Mouse (Mus musculus) embryonic facial prominence, embryonic 14.5 days (tissue): ENCODE measurements around the gene Tmtc1. TPM values are rescaled to one million over a fixed set of nuclear protein-coding genes. Genes with fewer than 3 reads are reported as not detected.

Source experiments
- ATAC-seq: fragments of 200-750 bp; cut with Nextera tagmentation; 2 replicates; pipeline ENCODE4 v1.8.0; 2017; ENCODE audit warnings: low read depth, moderate number of reproducible peaks, moderate TSS enrichment
- DNase-seq: peaks from one replicate; pipeline ENCODE4 v3.0.0-alpha.2; 2015; ENCODE audit warnings: low spot score
- H3K27ac ChIP-seq: fragments of 300-500 bp; sonication (generic); replicated peaks from 2 replicates; pipeline ENCODE4 v1.5.1; 2014; ENCODE audit warnings: low read depth, mild to moderate bottlenecking, low read length, moderate library complexity
- H3K27me3 ChIP-seq: fragments of 300-500 bp; sonication (generic); replicated peaks from 2 replicates; pipeline ENCODE4 v1.6.1; 2014; ENCODE audit warnings: low read length; ENCODE audit not compliant: control insufficient read depth, insufficient read depth
- H3K36me3 ChIP-seq: fragments of 300-500 bp; sonication (generic); 2 replicates; pipeline ENCODE4 v1.6.1; 2014; ENCODE audit warnings: low read length, mixed read lengths; ENCODE audit not compliant: control insufficient read depth, insufficient read depth
- H3K4me1 ChIP-seq: fragments of 300-500 bp; sonication (generic); 2 replicates; pipeline ENCODE4 v1.6.1; 2014; ENCODE audit warnings: antibody characterized with exemption, low read length; ENCODE audit not compliant: control insufficient read depth, insufficient read depth
- H3K4me2 ChIP-seq: fragments of 300-500 bp; sonication (generic); 2 replicates; pipeline ENCODE4 v1.6.1; 2014; ENCODE audit warnings: low read depth, mild to moderate bottlenecking, low read length, moderate library complexity, mixed read lengths
- H3K4me3 ChIP-seq: fragments of 300-500 bp; sonication (generic); 2 replicates; pipeline ENCODE4 v1.5.1; 2014; ENCODE audit warnings: low read depth, mild to moderate bottlenecking, low read length
- H3K9ac ChIP-seq: fragments of 300-500 bp; sonication (generic); 2 replicates; pipeline ENCODE4 v1.6.1; 2014; ENCODE audit warnings: low read depth, mild to moderate bottlenecking, low read length, moderate library complexity, mixed read lengths
- H3K9me3 ChIP-seq: fragments of 300-500 bp; sonication (generic); 2 replicates; pipeline ENCODE4 v1.6.1; 2016; ENCODE audit warnings: low read length; ENCODE audit not compliant: control insufficient read depth
- WGBS: fragments of 180-500 bp; shearing (Covaris S2); extraction: QIAGEN DNeasy Blood & Tissue Kit; methylation state at CpG from one replicate; pipeline ENCODE4 v1.1.7; 2014; 5-methylcytosine and 5-hydroxymethylcytosine counted together
- polyA plus RNA-seq: library from polyadenylated mRNA; unstranded; fragments of >200 nt; fragmentation: Nextera tagmentation; extraction: Ambion mirVana; gene quantifications from 2 replicates; pipeline ENCODE4 v1.2.1, GENCODE M21; 2014

The Tmtc1 gene
- polyA plus RNA-seq, 1 experiment from 2014 or later: 4.6 TPM

GRCm38 (mm10) chr6:148375618-148376209, 68.5 kb downstream of the Tmtc1 start:
- 67% methylated on average over 3 of the region's 3 CpGs for WGBS
- Histone ChIP-seq H3K27ac (no peak overlapping the region), H3K36me3 (no peaks in the 10 kb centered on the region), H3K9me3 (0 out of 2 replicates have a peak, but pooled peaks cover 3% of the 10 kb centered on the region), H3K27me3 (no peaks in the 10 kb centered on the region), H3K4me1 (no peaks in the 10 kb centered on the region; the same call in 1 of the 2 replicates), H3K4me3 (no peak overlapping the region), H3K4me2 (no peak overlapping the region), H3K9ac (no peak overlapping the region)
- DNase-seq: no peak
- no peak for ATAC-seq

- H3K4me1 ChIP-seq: no peaks in the 10 kb centered on the region; the same call in 1 of the 2 replicates
- H3K36me3 ChIP-seq: no peaks in the 10 kb centered on the region
- H3K4me2 ChIP-seq: no peak overlapping the region
- no peaks in the 10 kb centered on the region for H3K27me3 ChIP-seq
- 76% methylated on average over 3 of the region's 3 CpGs for WGBS
- no peak for DNase-seq
- H3K9ac ChIP-seq: no peak overlapping the region
- ATAC-seq: no peak
- no peak overlapping the region for H3K4me3 ChIP-seq
- 0 out of 2 replicates have a peak, but pooled peaks cover 3% of the 10 kb centered on the region for H3K9me3 ChIP-seq
- no peak overlapping the region for H3K27ac ChIP-seq
Observed at GRCm38 (mm10) chr6:148375015-148375414, 69.2 kb downstream of the Tmtc1 start.

DNA sequence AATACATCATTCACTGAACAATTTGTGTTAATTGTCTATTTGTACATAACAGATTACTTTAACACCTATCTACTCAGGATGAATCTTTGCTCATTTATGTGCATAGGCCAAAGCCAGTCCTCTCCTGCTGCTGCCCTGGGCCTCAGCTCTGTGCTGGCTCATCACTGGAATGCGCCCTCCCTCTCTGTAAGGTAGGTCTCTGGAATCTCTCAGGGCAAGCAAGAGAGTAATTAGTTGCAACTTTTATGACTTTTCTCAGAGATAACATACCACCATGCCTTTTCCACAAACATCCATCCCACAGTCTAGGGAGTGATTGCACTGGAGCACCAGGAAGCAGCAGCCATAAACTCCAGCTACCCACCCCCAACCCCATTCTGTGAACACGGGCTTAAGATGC, 70.7 kb downstream of the Tmtc1 start:
- H3K36me3 ChIP-seq: no peaks in the 10 kb centered on the region
- no peak overlapping the region for H3K4me2 ChIP-seq
- 74% methylated on average over 2 of the region's 2 CpGs for WGBS
- no peak overlapping the region for H3K9ac ChIP-seq
- no peak overlapping the region for H3K27ac ChIP-seq
- 0 out of 2 replicates have a peak, but pooled peaks cover 3% of the 10 kb centered on the region for H3K9me3 ChIP-seq
- no peak overlapping the region for H3K4me3 ChIP-seq
- no peaks in the 10 kb centered on the region for H3K27me3 ChIP-seq
- DNase-seq: no peak
- ATAC-seq: no peak
- H3K4me1 ChIP-seq: no peaks in the 10 kb centered on the region; the same call in 1 of the 2 replicates

DNA sequence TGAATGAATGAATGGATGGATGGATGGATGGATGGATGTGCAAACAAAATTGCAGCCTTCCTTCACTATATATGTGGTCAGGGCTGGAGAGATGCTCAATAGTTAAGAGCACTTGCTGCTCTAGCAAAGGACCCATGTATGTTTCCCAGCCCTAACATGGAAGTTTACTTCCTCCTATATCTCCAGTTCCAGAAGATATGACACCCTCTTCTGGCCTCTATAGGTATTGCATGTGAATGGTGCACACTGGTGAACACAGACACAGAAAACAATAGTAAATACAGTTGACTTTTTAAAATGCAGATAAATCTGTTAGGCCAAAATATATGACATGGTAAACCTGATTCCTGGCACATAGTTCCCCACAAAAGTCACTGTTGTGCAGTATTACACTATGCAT, 73.0 kb downstream of the Tmtc1 start:
- H3K4me3 ChIP-seq: no peak overlapping the region
- DNase-seq: no peak
- H3K27me3 ChIP-seq: no peaks in the 10 kb centered on the region
- no peak overlapping the region for H3K9ac ChIP-seq
- H3K36me3 ChIP-seq: no peaks in the 10 kb centered on the region
- H3K9me3 ChIP-seq: no peaks in the 10 kb centered on the region
- no peak overlapping the region for H3K27ac ChIP-seq
- no peak for ATAC-seq
- H3K4me2 ChIP-seq: no peak overlapping the region
- H3K4me1 ChIP-seq: peaks cover 3% of the 10 kb centered on the region; the same call in 1 of the 2 replicates

- DNase-seq (no peak), ATAC-seq (no peak)
- 22% methylated on average over 4 of the region's 4 CpGs for WGBS
- Histone ChIP-seq H3K4me1 (0 out of 2 replicates have a peak, but pooled peaks cover 3% of the 10 kb centered on the region), H3K36me3 (no peaks in the 10 kb centered on the region), H3K4me2 (no peak overlapping the region), H3K27ac (no peak overlapping the region), H3K4me3 (no peak overlapping the region), H3K9ac (no peak overlapping the region), H3K9me3 (no peaks in the 10 kb centered on the region), H3K27me3 (no peaks in the 10 kb centered on the region)
Observed at GRCm38 (mm10) chr6:148367094-148367539, 77.1 kb downstream of the Tmtc1 start.

DNA sequence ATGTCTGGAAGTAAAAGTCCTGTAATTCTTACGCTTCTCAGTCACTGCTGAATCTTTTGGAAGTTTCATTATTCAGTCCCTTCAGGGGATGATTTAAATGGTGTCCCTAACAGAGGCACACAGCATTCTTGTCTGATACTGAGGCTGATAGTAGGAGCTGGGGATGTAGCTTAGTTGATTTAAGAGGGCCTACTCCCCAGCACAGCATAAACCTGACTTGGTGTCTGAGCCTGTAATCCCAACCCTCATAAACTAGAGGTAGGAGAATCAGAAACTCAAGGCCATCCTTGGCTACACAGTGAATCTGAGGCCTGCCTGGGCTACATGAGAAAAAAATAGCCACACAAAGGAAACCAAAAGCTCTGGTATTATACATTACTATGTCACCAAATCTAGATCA, 77.6 kb downstream of the Tmtc1 start:
- H3K36me3 ChIP-seq: no peaks in the 10 kb centered on the region
- H3K27me3 ChIP-seq: no peaks in the 10 kb centered on the region
- DNase-seq (no peak), ATAC-seq (no peak)
- H3K4me1 ChIP-seq: 0 out of 2 replicates have a peak, but pooled peaks cover 3% of the 10 kb centered on the region
- H3K27ac ChIP-seq: no peak overlapping the region
- H3K4me3 ChIP-seq: no peak overlapping the region
- WGBS: 79% methylated on average over 1 of the region's 1 CpGs
- no peak overlapping the region for H3K4me2 ChIP-seq
- no peak overlapping the region for H3K9ac ChIP-seq
- H3K9me3 ChIP-seq: no peaks in the 10 kb centered on the region

GRCm38 (mm10) chr6:148363162-148363561, 81.0 kb downstream of the Tmtc1 start:
- no peak for ATAC-seq
- 80% methylated on average over 1 of the region's 1 CpGs for WGBS

DNA sequence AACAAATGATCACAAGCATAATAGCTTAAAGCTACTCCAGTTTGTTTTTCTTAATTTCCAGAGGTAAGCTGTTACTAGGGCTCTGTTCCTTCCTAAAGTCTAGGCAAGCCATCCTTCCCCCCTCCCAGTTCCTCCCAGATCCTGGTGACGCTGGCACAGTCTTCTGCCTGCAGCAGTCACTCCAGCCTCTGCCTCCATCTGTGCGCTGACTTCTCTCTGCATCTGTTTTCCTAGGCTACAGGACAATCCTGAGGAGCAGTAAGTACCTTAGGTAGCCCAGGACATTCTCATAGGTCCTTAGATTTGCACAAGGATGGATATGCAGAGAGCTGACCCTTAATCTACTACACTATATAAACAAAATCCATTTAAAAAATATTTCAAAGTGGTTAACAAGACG, 81.7 kb downstream of the Tmtc1 start:
- no peaks in the 10 kb centered on the region for H3K27me3 ChIP-seq
- H3K9me3 ChIP-seq: no peaks in the 10 kb centered on the region
- ATAC-seq: no peak
- H3K9ac ChIP-seq: no peak overlapping the region
- 0 out of 2 replicates have a peak, but pooled peaks cover 3% of the 10 kb centered on the region for H3K4me1 ChIP-seq
- no peak overlapping the region for H3K4me3 ChIP-seq
- 63% methylated on average over 3 of the region's 3 CpGs for WGBS
- no peak overlapping the region for H3K4me2 ChIP-seq
- no peak for DNase-seq
- 0 out of 2 replicates have a peak, but pooled peaks cover 3% of the 10 kb centered on the region for H3K36me3 ChIP-seq
- no peak overlapping the region for H3K27ac ChIP-seq

More at GRCm38 (mm10) chr6:148363162-148363561, 81.0 kb downstream of the Tmtc1 start:
- DNase-seq: no peak
- H3K4me2 ChIP-seq: no peak overlapping the region
- no peaks in the 10 kb centered on the region for H3K9me3 ChIP-seq
- H3K27ac ChIP-seq: no peak overlapping the region
- H3K9ac ChIP-seq: no peak overlapping the region
- H3K36me3 ChIP-seq: no peaks in the 10 kb centered on the region
- H3K4me3 ChIP-seq: no peak overlapping the region
- no peaks in the 10 kb centered on the region for H3K27me3 ChIP-seq
- 0 out of 2 replicates have a peak, but pooled peaks cover 3% of the 10 kb centered on the region for H3K4me1 ChIP-seq
